Mouse (Mus musculus) adrenal gland, adult 2 months (tissue): Measurements from ENCODE around the gene Olfr519. TPM values are rescaled to one million over a fixed set of nuclear protein-coding genes. Genes with fewer than 3 reads are reported as not detected.

Source experiments
- DNase-seq: peaks from one replicate; pipeline ENCODE4 v3.0.0; 2021
- long read RNA-seq: library from polyadenylated mRNA; stranded (forward); transcript quantifications from one replicate; pipeline ENCODE4 v2.0.0, GENCODE M21; 2021
- polyA plus RNA-seq: library from polyadenylated mRNA; depleted of rRNA; stranded (reverse); fragments of >200 nt; gene quantifications from 2 replicates; pipeline ENCODE4 v1.2.3, GENCODE M21; 2012; rRNA removed
- total RNA-seq, 2 experiments: library from RNA; stranded (reverse); gene quantifications; 2 replicates each; pipeline ENCODE4 v1.2.3; 2021

Gene Olfr519
- total RNA-seq (not detected), polyA plus RNA-seq (not detected in 2 replicates)
- long read RNA-seq: 0 reads

DNA sequence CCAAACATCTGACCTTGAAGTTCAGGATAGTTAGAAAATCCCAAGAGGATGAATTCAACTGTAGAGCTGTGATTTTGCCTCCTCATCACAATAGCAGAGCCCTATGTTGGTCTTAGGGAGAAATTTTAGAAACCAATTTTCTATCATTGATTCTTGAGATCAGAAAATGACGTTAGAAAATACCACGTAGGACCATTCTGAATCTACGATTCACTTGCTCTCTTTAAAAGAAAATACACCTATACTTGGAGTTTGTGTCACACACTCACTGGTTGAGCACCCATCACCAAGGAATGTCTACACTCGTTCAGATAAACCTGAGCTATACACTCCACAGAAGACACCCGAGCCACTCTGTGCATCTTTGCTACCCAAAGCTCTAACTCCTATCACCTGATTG, at the start of gene Olfr519:
Gene Olfr519, minus strand, starts transcription at position 101 of the 400 bp plus-strand sequence.
- DNase-seq: no peak

DNA sequence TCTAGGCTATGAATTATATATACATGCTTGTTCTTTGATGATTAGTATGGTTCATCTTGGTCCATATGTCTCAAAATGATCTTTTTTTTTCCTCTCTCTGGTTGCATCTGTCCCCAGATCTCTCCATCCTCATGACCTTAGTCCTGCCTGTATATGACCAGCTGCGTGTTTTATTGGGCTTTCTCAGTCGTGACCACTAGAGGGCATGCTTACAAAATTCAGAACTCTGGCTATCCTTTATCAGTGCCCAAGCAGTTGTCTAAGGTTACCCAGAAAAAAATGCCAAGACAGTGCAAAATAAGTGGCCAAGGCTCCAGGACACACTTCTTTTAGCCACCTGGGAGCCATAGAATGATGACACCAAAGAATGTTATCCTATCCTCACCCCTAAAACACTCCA, 49.8 kb upstream of the Olfr519 start:
- DNase-seq: peak; percentile 32

DNA sequence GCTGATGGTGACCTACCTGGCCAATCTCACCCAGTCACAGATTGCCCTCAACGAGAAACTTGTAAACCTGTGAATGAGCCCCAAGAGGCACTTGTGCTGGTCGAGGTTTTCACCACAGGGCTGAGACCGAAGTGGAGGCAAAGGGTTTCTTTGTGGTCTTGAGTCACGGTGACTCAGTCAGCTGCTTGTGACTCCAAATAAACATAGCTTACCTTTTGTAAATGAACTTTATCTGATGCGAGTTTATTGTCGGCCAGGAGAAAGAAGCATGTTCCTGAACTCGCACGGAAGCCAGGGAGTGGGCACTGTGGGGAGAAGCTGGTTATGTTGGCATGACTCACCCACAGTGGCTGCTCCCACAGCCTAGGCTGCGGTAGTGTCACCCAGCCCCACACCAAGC, 47.2 kb upstream of the Olfr519 start:
- no peak for DNase-seq

DNA sequence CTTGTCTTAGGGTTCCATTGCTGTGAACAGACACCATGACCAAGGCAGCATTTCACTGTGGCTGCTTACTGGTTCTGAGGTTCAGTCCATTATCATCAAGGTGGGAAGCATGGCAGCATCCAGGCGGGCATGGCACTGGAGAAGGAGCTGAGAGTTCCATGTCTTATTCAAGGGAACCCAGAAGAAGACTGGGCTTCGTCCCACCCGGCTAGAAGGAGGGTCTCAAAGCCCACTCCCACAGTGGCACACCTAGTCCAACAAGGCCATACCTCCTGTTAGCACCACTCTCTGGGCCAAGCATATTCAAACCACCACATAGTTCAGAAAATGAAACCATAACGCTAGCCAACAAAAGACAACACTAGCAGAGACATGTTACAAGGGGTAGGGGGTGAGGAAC, 42.4 kb upstream of the Olfr519 start:
- no peak for DNase-seq

DNA sequence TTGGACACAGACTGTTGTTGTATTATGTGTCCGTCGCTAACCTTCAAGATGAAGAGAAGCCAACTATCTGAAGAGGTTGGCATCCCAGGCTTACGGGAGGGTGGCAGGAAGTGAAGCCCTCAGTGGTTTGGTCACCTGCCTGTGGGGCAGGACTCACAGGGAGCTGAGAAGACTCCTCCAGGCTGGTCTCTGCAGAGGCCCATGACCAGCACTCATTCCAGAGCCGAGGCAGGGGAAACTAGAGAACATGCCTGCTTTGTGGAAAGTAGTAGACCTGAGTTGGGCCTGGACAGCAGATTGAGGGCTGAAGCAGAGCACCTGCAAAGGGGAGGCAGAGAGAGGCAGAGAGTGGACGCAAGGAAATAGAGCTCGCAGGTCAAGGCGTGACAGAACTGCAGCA, 41.2 kb upstream of the Olfr519 start:
- DNase-seq: no peak

DNA sequence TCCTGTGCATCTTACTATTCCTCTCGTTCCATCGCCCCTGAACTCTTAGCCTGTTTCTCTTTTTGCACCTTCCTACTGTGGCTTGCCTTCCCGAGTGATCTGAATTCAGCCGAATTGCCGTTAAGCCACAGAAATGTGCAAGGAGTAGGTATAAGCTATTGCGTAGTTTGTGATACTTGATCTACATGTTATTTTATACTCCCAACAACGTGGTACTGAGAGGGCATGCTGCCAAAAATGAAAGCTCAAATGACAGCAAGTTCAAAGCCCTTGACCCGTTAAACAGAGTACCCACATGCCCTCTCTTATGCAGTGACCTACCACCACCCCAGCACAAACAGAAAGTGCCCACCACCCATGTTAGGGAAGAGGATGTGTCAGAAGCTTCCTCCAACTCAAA, 40.6 kb upstream of the Olfr519 start:
- peak; percentile 24 for DNase-seq

DNA sequence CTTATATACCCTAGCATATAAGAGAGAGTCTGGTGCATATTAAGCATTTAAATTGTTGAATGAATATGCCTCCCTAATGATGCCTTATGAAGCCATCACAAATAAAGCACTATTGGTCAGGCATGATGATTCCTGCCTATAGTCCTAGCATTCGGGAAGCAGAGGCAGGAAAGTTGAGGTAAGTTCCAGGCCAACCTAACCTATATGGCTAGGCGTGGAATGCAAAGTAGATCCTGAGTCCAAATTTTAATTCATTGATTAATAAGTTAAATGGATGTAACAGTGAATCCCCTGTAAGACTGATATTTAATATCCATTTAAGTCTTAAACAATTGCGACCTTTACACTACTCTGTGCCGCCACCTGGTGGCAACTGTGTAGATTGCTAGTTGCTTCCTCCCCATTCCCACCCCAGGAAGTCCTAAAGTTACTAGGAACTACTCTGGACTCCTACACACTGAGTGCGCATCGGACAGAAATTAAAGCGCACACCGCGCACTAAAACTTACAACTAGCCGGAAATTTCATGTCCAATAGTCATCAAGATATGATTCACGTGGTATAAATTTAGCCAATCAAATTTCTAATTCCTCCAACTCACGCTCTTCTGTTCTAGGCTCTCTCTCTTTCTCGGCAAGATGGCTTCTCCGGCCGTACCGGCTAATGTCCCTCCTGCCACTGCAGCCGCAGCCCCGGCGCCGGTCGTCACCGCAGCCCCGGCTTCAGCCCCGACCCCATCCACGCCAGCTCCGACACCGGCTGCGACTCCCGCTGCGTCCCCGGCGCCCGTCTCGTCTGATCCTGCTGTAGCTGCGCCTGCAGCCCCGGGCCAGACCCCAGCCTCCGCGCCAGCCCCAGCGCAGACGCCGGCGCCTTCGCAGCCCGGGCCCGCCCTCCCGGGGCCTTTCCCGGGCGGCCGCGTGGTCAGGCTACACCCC, 39.8 kb upstream of the Olfr519 start, which contains the start of gene Eif3f:
Gene Eif3f, plus strand, starts transcription at position 624 of the 938 bp plus-strand sequence.
- peak; percentile 94 for DNase-seq

DNA sequence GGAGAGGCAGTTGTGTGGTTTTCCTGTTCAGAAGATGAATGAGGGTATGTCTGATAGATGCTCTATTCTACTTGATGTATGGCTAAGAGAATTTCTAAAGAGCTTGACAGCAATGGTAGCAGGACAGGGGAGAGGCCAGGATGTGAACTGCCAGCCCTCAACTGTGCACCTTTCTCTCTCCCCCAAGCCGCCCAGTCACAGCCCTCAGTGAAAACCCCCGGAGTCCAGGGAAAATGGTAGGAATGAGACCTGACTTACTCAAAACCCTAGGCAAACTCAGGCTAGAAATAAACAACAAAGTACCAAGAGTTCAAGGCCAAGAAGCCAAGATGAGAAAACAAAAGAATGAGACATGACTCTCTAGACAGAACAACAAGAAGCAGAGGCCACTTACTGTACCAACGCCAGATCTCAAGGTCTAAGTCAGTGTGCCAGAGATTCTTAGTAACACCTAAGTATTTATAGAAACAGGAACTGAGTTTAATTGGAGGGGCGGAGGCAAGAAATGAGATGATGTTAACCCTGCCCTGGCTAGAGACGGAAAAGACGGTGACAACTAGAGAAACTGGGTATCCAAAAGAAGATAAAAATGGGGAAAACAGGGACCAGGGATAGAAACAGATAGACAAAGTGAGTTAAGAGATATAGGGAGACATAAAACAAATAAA, 35.6 kb upstream of the Olfr519 start, which contains the start of gene Nlrp10:
Gene Nlrp10, minus strand, starts transcription at position 453 of the 668 bp plus-strand sequence.
- no peak for DNase-seq

DNA sequence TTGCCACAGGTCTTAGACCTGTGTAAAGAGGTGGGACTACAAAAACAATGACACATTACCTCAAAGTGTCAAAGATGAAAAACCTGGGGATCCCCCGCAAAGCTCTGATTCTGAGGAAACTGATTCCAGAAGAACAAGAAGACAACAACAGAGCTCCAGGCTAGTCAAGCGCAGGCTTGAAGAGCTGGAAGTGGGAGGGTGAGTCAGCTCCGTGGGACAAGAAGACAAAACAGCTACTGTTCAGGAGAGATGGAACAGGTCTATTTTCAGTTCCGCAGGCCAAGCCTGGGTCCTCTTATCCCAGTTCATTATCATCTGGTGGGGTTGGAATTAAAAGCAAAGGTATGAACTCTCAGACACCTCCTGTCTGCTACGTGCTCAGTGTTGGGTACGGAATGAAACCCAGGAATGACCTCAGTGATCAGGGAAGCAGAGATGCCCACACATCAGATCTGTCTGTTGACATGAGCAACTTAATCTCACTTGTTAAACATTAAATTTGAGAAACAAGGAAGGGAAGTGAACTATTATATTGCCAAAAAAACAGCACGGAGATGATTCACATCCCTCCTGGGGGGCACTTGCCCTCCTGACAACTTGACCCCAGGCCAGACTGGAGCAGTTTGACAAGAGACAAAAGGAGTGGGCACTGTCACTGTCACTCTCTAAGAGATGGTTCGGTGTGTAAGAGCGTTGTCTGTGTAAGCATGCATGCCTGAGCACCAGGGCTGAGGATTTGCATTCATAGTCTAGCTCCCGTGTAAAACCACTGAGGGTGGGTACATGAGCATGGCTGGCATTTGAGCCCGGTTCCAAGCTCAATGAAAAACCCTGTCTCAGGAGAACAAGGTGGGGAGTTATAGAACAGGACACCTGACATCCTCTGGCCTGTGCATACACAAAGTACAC, 34.3 kb upstream of the Olfr519 start:
- no peak for DNase-seq

DNA sequence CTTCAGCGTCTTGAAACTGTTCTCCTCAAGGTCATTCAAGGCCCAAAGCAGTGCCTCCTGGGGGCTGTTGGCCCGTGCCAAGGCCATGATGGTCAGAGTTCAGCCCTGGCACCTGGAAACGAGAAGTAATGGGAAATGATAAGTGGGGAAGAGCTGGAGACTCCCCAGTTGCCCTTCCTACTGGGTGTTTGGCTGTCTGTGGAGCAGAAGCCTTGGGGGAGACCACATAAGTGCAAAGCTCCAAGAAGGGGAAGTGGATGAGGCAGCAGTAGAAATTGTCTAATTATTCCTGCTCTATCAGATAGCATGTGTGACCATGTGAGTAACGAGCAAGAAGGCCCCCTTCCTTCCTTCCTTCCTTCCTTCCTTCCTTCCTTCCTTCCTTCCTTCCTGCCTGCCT, 32.8 kb upstream of the Olfr519 start:
- no peak for DNase-seq

DNA sequence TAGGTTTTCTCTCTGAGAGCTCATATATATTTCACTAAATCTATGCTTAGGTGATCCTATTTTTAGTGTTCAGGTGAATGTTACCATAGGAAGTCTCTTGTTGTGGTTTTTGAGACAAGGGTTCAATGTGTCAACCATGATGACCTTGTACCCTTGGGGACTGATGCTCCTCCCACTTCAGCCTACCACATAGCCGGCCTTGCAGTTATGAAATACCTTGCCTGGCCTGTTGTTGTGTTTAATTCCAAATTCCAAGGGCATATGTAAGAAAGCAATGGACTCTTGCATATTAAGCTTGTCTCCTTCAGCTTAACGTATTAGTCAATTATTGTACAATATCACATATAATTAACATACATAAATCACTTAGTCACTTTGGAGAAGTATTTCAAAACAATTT, 9.7 kb upstream of the Olfr519 start:
- DNase-seq: no peak

DNA sequence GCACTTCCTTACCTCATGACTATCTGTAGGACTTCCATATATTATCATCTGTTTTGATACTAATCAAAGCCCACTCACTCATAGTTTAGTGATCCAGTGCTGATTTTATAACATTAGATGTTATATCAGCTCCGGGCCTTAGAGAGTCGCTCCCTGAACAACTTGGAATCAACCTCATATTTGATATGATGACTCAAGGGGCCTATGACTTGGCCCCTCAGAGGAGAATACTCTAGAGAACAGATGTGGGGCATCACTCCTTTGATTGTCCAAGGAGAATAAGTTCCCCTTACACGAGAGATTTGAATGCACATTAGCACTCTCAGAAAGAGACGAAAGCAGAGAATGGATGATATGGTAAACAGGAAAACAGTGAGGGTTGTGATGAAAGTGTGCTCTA, 9.3 kb downstream of the Olfr519 start, which contains the start of gene Olfr518:
Gene Olfr518, minus strand, starts transcription at position 101 of the 400 bp plus-strand sequence.
- no peak for DNase-seq

DNA sequence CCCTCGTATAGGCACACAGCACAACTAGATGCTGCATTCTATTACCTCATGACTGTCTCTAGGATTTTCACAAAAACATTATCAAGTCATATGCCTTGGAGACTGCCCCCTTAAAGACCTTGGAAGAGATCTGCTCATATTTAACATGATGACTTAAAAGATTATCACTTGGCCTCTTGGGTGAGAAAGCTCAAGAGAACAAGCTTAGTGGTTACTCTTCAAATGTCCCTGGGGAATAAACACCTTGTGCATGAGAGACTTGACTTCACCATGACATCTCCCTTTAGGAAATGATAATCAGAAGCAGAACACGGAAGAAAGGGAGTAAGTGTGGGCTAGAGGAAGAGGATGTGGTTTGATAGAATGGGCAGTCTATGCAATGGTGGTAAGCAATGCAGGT, 21.9 kb downstream of the Olfr519 start, which contains the start of gene Olfr517:
Gene Olfr517, minus strand, starts transcription at position 101 of the 400 bp plus-strand sequence.
- DNase-seq: no peak

DNA sequence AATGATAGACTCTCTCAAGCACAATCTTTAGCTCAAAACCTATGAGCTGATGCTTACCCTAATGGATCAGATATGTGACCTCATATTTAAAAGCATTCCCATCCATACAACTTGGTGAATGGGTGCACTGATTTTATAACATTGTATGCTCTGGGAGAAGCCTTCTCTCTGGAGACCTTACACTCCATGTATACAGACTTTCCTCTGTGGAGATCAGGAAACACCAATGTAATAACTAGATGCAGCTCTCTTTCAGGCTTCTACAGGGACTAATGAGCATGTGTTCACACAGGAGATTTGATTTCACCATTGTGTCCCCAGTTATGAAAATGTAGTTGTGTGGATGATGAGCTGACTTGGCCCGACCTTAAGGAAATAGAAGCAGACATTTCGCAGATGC, 43.8 kb downstream of the Olfr519 start, which contains the start of gene Olfr516:
Gene Olfr516, minus strand, starts transcription at position 101 of the 400 bp plus-strand sequence.
- no peak for DNase-seq

Other genes with a start within 250 kb of the Olfr519 start
- not detected for gene Olfr509, start 242.5 kb downstream of the Olfr519 start, total RNA-seq
- not detected in 2 replicates for gene Olfr509, start 242.5 kb downstream of the Olfr519 start, polyA plus RNA-seq
- gene Olfr510, start 228.0 kb downstream of the Olfr519 start, total RNA-seq: not detected
- gene Olfr510, start 228.0 kb downstream of the Olfr519 start, polyA plus RNA-seq: not detected in 2 replicates
- not detected for gene Olfr512, start 181.1 kb downstream of the Olfr519 start, total RNA-seq
- not detected in 2 replicates for gene Olfr512, start 181.1 kb downstream of the Olfr519 start, polyA plus RNA-seq
- gene Olfr513, start 143.4 kb downstream of the Olfr519 start, total RNA-seq: not detected
- gene Olfr513, start 143.4 kb downstream of the Olfr519 start, polyA plus RNA-seq: not detected in 2 replicates
- gene Olfr514, start 68.4 kb downstream of the Olfr519 start, total RNA-seq: not detected
- gene Olfr514, start 68.4 kb downstream of the Olfr519 start, polyA plus RNA-seq: not detected in 2 replicates
- not detected for gene Olfr516, start 43.9 kb downstream of the Olfr519 start, total RNA-seq
- gene Olfr516, start 43.9 kb downstream of the Olfr519 start, polyA plus RNA-seq: not detected in 2 replicates
- gene Olfr517, start 22.0 kb downstream of the Olfr519 start, total RNA-seq: not detected
- gene Olfr517, start 22.0 kb downstream of the Olfr519 start, polyA plus RNA-seq: not detected in 2 replicates
- gene Olfr518, start 9.4 kb downstream of the Olfr519 start, total RNA-seq: not detected
- not detected in 2 replicates for gene Olfr518, start 9.4 kb downstream of the Olfr519 start, polyA plus RNA-seq
- gene Nlrp10, start 35.8 kb upstream of the Olfr519 start, total RNA-seq: under 1 TPM; 0.17 to 0.61 TPM
- 0.02 TPM in 2 replicates for gene Nlrp10, start 35.8 kb upstream of the Olfr519 start, polyA plus RNA-seq
- gene Eif3f, start 40.0 kb upstream of the Olfr519 start, total RNA-seq: 100 to 1,000 TPM; 118 to 158 TPM
- 634 and 641 TPM in 2 replicates for gene Eif3f, start 40.0 kb upstream of the Olfr519 start, polyA plus RNA-seq
- 10 to 100 TPM; 25.9 to 41.5 TPM for gene Tub, start 55.9 kb upstream of the Olfr519 start, total RNA-seq
- gene Tub, start 55.9 kb upstream of the Olfr519 start, polyA plus RNA-seq: 13.1 and 26.2 TPM in 2 replicates
- 10 to 100 TPM; 39.6 to 63.7 TPM for gene Ric3, start 188.9 kb upstream of the Olfr519 start, total RNA-seq
- gene Ric3, start 188.9 kb upstream of the Olfr519 start, polyA plus RNA-seq: 98.5 and 106 TPM in 2 replicates